Mouse (Mus musculus): ENCODE data around the gene Bcl3. TPM values are rescaled to one million over a fixed set of nuclear protein-coding genes. Genes with fewer than 3 reads are reported as not detected.
A peak's percentile ranks its signal among the peaks of the same experiment; 100 is the strongest.
"Not testable (repeated sequence)": the region's sequence is repeated elsewhere in the genome, so short reads cannot be mapped to it uniquely, and the experiment has no call there.

The Bcl3 gene
- polyA plus RNA-seq, 1 experiment = 13.0 TPM

DNA sequence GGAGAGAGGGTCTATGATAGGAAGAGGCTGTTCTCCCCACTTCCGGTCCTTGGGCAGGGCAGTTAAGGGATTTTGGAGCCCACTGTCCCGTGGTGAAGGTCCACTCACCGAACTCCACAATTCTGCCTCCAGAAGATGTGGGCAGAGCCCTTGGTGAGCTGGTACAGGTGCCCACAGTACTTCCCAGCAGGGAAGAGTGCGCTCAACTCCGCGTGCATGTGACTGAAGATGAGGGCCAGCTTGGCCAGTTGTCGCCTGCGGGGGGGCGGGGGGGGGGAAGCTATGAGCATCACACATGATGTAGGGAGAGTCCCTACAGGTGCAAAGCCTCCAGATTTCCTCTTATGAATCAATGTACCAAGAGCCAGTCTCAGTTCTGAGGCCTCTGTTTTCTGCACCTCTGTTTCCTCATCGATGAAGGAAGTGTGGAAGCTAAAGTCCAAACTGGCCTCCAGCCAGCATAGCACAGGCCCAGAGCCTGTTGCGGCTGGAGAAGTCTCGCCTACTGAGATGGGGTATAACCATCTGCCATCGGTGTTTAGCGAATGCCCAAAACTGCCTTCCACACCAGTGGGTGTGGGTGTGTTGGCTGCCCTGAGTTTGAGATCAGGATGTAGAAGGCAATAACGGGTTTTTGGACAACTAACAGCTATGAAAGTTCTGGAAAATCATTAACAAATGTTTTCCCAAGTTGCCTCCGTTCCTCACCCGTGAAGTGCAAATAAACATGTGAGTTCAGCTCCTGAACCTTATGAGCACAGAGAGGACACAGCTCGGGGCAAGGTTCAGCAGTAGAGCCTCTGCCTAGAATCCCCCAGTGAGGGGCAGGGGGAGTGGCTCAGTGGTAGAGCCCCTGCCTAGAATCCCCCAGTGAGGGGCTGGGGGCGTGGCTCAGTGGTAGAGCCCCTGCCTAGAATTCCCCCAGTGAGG lies 29.6 kb downstream of the Bcl3 start:
- H3K4me3 ChIP-seq (replicated peaks; ENCODE audit: control insufficient read depth, low read depth, low read length) = no peak overlapping the region
- WGBS = 66% methylated on average over 19 of the region's 19 CpGs

DNA sequence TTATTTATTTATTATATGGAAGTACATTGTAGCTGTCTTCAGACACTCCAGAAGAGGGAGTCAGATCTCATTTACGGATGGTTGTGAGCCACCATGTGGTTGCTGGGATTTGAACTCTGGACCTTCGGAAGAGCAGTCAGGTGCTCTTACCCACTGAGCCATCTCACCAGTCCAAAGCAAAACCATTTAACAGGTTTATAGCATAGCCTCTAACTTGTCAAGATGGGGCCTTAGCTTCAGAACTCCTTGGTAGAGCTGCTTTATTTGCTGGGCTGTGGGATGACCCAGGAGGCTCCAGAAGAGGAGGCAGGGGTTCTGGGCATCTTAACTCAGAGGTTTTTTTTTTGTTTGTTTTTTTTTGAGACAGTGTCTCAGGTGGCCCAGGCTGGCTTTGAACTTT lies 31.1 kb downstream of the Bcl3 start:
- H3K4me3 ChIP-seq (replicated peaks; ENCODE audit: control insufficient read depth, low read depth, low read length); H3K27ac ChIP-seq (ENCODE audit: control insufficient read depth, insufficient read depth, low read depth, low read length, poor library complexity); H3K4me1 ChIP-seq (ENCODE audit: control insufficient read depth, insufficient read depth, low read length): not testable (repeated sequence)
- 78% methylated on average over 2 of the region's 2 CpGs for WGBS

More for the DNA sequence above, 29.6 kb downstream of the Bcl3 start:
- no peak overlapping the region for H3K27ac ChIP-seq (ENCODE audit: control insufficient read depth, insufficient read depth, low read depth, low read length, poor library complexity)
- H3K4me1 ChIP-seq (ENCODE audit: control insufficient read depth, insufficient read depth, low read length) = no peaks in the 10 kb centered on the region; the same call in 1 of the 2 replicates
- no peak for TF ChIP-seq POLR2A (IDR thresholded peaks at IDR 0.05; ENCODE audit: borderline replicate concordance, control insufficient read depth, low read depth, low read length)
- TF ChIP-seq CTCF (IDR thresholded peaks at IDR 0.05; ENCODE audit: control insufficient read depth, insufficient read depth, low read length) = no peak

GRCm38 (mm10) chr7:19789904-19790347 lies 32.6 kb downstream of the Bcl3 start:
- H3K4me3 ChIP-seq (replicated peaks; ENCODE audit: control insufficient read depth, low read depth, low read length) = no peak overlapping the region

GRCm38 (mm10) chr7:19785874-19786458 lies 36.6 kb downstream of the Bcl3 start:
- Histone ChIP-seq H3K4me1 (ENCODE audit: control insufficient read depth, insufficient read depth, low read length) (no peaks in the 10 kb centered on the region; the same call in 1 of the 2 replicates), H3K4me3 (replicated peaks; ENCODE audit: control insufficient read depth, low read depth, low read length) (no peak overlapping the region), H3K27ac (ENCODE audit: control insufficient read depth, insufficient read depth, low read depth, low read length, poor library complexity) (no peak overlapping the region)
- WGBS = 16% methylated on average over 12 of the region's 12 CpGs
- no peak for TF ChIP-seq CTCF (IDR thresholded peaks at IDR 0.05; ENCODE audit: control insufficient read depth, insufficient read depth, low read length)
- TF ChIP-seq POLR2A (IDR thresholded peaks at IDR 0.05; ENCODE audit: borderline replicate concordance, control insufficient read depth, low read depth, low read length) = no peak

More at GRCm38 (mm10) chr7:19789904-19790347, 32.6 kb downstream of the Bcl3 start:
- WGBS = under 1% methylated on average over 19 of the region's 19 CpGs
- TF ChIP-seq CTCF (IDR thresholded peaks at IDR 0.05; ENCODE audit: control insufficient read depth, insufficient read depth, low read length) (peak; percentile 92), POLR2A (IDR thresholded peaks at IDR 0.05; ENCODE audit: borderline replicate concordance, control insufficient read depth, low read depth, low read length) (no peak)
- Histone ChIP-seq H3K27ac (ENCODE audit: control insufficient read depth, insufficient read depth, low read depth, low read length, poor library complexity) (no peak overlapping the region), H3K4me1 (ENCODE audit: control insufficient read depth, insufficient read depth, low read length) (no peaks in the 10 kb centered on the region; the same call in 1 of the 2 replicates)

GRCm38 (mm10) chr7:19784764-19785535 lies 37.6 kb downstream of the Bcl3 start:
- no peaks in the 10 kb centered on the region for H3K4me1 ChIP-seq (ENCODE audit: control insufficient read depth, insufficient read depth, low read length)
- H3K4me3 ChIP-seq (replicated peaks; ENCODE audit: control insufficient read depth, low read depth, low read length) = no peak overlapping the region
- WGBS = 54% methylated on average over 11 of the region's 11 CpGs
- H3K27ac ChIP-seq (ENCODE audit: control insufficient read depth, insufficient read depth, low read depth, low read length, poor library complexity) = no peak overlapping the region
- TF ChIP-seq CTCF (IDR thresholded peaks at IDR 0.05; ENCODE audit: control insufficient read depth, insufficient read depth, low read length) (peak; percentile 50), POLR2A (IDR thresholded peaks at IDR 0.05; ENCODE audit: borderline replicate concordance, control insufficient read depth, low read depth, low read length) (no peak)

DNA sequence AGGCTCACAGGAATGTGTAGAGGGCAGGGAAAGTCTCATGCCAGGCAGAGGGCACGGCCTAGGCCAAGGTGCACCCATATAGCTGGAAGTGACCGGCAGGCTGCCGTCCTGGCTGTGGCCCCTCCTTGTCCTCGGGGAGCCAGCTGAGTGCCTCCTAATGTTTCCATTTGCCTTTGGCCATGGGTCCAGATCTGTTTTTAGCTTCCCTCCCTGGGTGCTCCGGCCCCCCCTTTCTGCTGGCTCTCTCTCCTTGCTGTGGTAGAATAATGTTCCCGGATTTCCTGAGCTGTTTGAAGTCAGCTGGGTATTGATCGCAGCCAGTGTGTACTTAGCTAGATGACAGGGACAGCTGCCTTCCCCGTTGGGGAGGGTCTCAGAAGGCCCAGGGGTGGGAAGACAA lies 38.9 kb downstream of the Bcl3 start:
- no peak for TF ChIP-seq CTCF (IDR thresholded peaks at IDR 0.05; ENCODE audit: control insufficient read depth, insufficient read depth, low read length)
- TF ChIP-seq POLR2A (IDR thresholded peaks at IDR 0.05; ENCODE audit: borderline replicate concordance, control insufficient read depth, low read depth, low read length) = no peak
- no peaks in the 10 kb centered on the region for H3K4me1 ChIP-seq (ENCODE audit: control insufficient read depth, insufficient read depth, low read length)
- no peak overlapping the region for H3K27ac ChIP-seq (ENCODE audit: control insufficient read depth, insufficient read depth, low read depth, low read length, poor library complexity)
- no peak overlapping the region for H3K4me3 ChIP-seq (replicated peaks; ENCODE audit: control insufficient read depth, low read depth, low read length)
- 69% methylated on average over 8 of the region's 8 CpGs for WGBS

DNA sequence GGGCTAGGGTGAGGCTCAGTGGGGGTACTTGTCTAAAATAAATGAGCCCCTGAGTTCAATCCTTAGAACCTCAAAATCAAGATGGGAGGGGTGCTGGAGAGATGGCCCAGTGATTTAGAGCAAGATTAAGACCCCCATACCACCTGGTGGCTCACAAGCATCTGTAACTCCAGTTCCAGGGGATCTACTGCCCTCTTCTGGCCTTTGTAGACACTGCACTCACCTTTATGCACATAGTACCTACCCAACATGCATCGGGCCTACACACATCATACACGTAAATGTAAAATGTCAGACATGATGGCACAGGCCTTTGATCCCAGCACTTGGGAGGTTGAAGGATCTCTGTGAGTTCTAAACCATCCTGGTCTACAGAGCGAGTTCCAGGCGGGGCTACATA lies 39.9 kb downstream of the Bcl3 start:
- Histone ChIP-seq H3K4me1 (ENCODE audit: control insufficient read depth, insufficient read depth, low read length) (no peaks in the 10 kb centered on the region), H3K27ac (ENCODE audit: control insufficient read depth, insufficient read depth, low read depth, low read length, poor library complexity) (no peak overlapping the region), H3K4me3 (replicated peaks; ENCODE audit: control insufficient read depth, low read depth, low read length) (no peak overlapping the region)
- WGBS = 88% methylated on average over 4 of the region's 4 CpGs
- TF ChIP-seq CTCF (IDR thresholded peaks at IDR 0.05; ENCODE audit: control insufficient read depth, insufficient read depth, low read length) (peak; percentile 25; the same call in 1 of the 2 replicates), POLR2A (IDR thresholded peaks at IDR 0.05; ENCODE audit: borderline replicate concordance, control insufficient read depth, low read depth, low read length) (no peak)

DNA sequence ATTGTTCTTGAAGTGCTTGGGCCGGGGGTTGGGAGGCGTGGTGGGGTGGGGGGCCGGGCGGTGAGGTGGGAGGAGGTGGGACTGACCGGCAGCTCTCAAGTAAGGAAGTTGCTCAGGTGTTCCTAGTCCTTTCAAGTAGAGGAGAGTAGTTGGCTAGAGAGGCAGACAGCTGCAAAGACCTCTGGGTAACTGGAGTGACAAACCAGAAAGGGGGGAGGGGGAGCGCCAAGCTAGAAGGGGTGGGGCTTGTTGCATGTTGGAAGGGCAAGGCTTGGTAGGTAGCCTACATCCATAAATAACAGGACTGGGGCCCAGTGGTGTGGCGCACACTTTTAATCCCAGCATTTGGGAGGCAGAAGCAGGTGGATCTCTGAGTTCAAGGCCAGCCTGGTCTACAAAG lies 40.8 kb downstream of the Bcl3 start:
- H3K4me3 ChIP-seq (replicated peaks; ENCODE audit: control insufficient read depth, low read depth, low read length) = no peak overlapping the region
- WGBS = 83% methylated on average over 7 of the region's 7 CpGs
- H3K4me1 ChIP-seq (ENCODE audit: control insufficient read depth, insufficient read depth, low read length) = no peaks in the 10 kb centered on the region
- TF ChIP-seq CTCF (IDR thresholded peaks at IDR 0.05; ENCODE audit: control insufficient read depth, insufficient read depth, low read length) (no peak), POLR2A (IDR thresholded peaks at IDR 0.05; ENCODE audit: borderline replicate concordance, control insufficient read depth, low read depth, low read length) (no peak)
- no peak overlapping the region for H3K27ac ChIP-seq (ENCODE audit: control insufficient read depth, insufficient read depth, low read depth, low read length, poor library complexity)

All from bone marrow, adult 2 months (tissue).